Mouse (Mus musculus): Measurements from ENCODE around the gene Galns. TPM values are rescaled to one million over a fixed set of nuclear protein-coding genes. Genes with fewer than 3 reads are reported as not detected.
A peak's percentile ranks its signal among the peaks of the same experiment; 100 is the strongest.

Gene Galns
- total and polyA plus RNA-seq, 3 experiments = 16.4 to 25.6 (median 25.6) TPM

- H3K4me1 ChIP-seq (ENCODE audit: control insufficient read depth in 1 of 2, insufficient read depth in 2 of 2) = peaks cover 15 to 39% of the 10 kb centered on the region in 2 experiments
- peaks cover 0 to 36% of the 10 kb centered on the region in 2 experiments for H3K36me3 ChIP-seq (replicated peaks in 1 of 2; ENCODE audit: control insufficient read depth in 1 of 2, insufficient read depth in 1 of 2, low read length in 1 of 2)
- no peak for DNase-seq (ENCODE audit: extremely low read depth)
- dilution Hi-C loops (cut with MboI; ENCODE audit: extremely low pct_ligation_motif_present, extremely low pct_unique_long_range_greater_than_20kb, low sequenced_read_pairs) = no loop called here
- in situ Hi-C loops (cut with MboI; ENCODE audit: low pct_ligation_motif_present, low pct_unique_long_range_greater_than_20kb, low sequenced_read_pairs) = loop anchor here (5.0 kb wide), 1 partner anchor 45 kb away; no protein-coding TSS in a partner anchor
- peaks cover 46% of the 10 kb centered on the region for H3K79me2 ChIP-seq (replicated peaks; ENCODE audit: control insufficient read depth, extremely low read depth, insufficient read depth, poor library complexity, severe bottlenecking)
- H3K27ac ChIP-seq (ENCODE audit: insufficient read depth, low read depth) = peak overlapping the region; percentile 91
- H3K9me3 ChIP-seq (replicated peaks; ENCODE audit: low read length) = peaks cover 4% of the 10 kb centered on the region
- TF ChIP-seq SIN3A (IDR thresholded peaks at IDR 0.05; ENCODE audit: low read length) = no peak
- TF ChIP-seq MAZ (IDR thresholded peaks at IDR 0.05; ENCODE audit: low read depth, low read length) = no peak
- TF ChIP-seq POLR2AphosphoS2 (IDR thresholded peaks at IDR 0.05; ENCODE audit: low read depth, low read length) = no peak
- no peak for TF ChIP-seq PAX5 (IDR thresholded peaks at IDR 0.05; ENCODE audit: low read length)
- TF ChIP-seq ZNF384 (IDR thresholded peaks at IDR 0.05; ENCODE audit: low read depth, low read length) = no peak
- no peak for TF ChIP-seq BHLHE40 (IDR thresholded peaks at IDR 0.05; ENCODE audit: low read depth, low read length)
- TF ChIP-seq ELF1 (IDR thresholded peaks at IDR 0.05; ENCODE audit: low read depth, low read length) = no peak
- TF ChIP-seq MAFK (IDR thresholded peaks at IDR 0.05; ENCODE audit: insufficient replicate concordance, low read length) = no peak
- TF ChIP-seq CHD2 (IDR thresholded peaks at IDR 0.05; ENCODE audit: low read length) = no peak
- TF ChIP-seq NELFE (IDR thresholded peaks at IDR 0.05; ENCODE audit: low read depth, low read length) = no peak
- TF ChIP-seq UBTF (IDR thresholded peaks at IDR 0.05; ENCODE audit: low read depth, low read length) = no peak
- TF ChIP-seq TBP (conservative IDR thresholded peaks at IDR 0.05; ENCODE audit: low read depth, low read length) = no peak
- H3K4me2 ChIP-seq (ENCODE audit: insufficient read depth, low read depth, poor library complexity, severe bottlenecking) = peak overlapping the region; percentile 96
- H3K4me3 ChIP-seq (replicated peaks in 1 of 3; ENCODE audit: low read depth in 2 of 3, low read length in 2 of 3, poor library complexity in 1 of 3) = peak overlapping the region; percentile 53 to 69 (median 55)
- H3K9ac ChIP-seq (ENCODE audit: insufficient read depth, low read depth) = peak overlapping the region; percentile 88
- H3K27me3 ChIP-seq (replicated peaks) = no peaks in the 10 kb centered on the region
Observed at GRCm38 (mm10) chr8:122546811-122547453, 64.3 kb downstream of the Galns start.

- DNase-seq (ENCODE audit: extremely low read depth) = no peak
- H3K27ac ChIP-seq (ENCODE audit: insufficient read depth, low read depth) = peak overlapping the region; percentile 91
- peak overlapping the region; percentile 88 for H3K9ac ChIP-seq (ENCODE audit: insufficient read depth, low read depth)
Observed at GRCm38 (mm10) chr8:122546066-122546755, 65.1 kb downstream of the Galns start.

More at GRCm38 (mm10) chr8:122546066-122546755, 65.1 kb downstream of the Galns start:
- in situ Hi-C loops (cut with MboI; ENCODE audit: low pct_ligation_motif_present, low pct_unique_long_range_greater_than_20kb, low sequenced_read_pairs) = loop anchor here (5.0 kb wide), 1 partner anchor 44 kb away; no protein-coding TSS in a partner anchor
- TF ChIP-seq RCOR1 (conservative IDR thresholded peaks at IDR 0.05; ENCODE audit: low read depth, low read length) (no peak), KAT2A (IDR thresholded peaks at IDR 0.05; ENCODE audit: insufficient replicate concordance, low read length) (no peak), UBTF (IDR thresholded peaks at IDR 0.05; ENCODE audit: low read depth, low read length) (no peak), MXI1 (IDR thresholded peaks at IDR 0.05; ENCODE audit: low read depth, low read length) (no peak), USF2 (conservative IDR thresholded peaks at IDR 0.05; ENCODE audit: low read depth, low read length) (no peak), IRF4 (IDR thresholded peaks at IDR 0.05; ENCODE audit: low read depth, low read length) (no peak), HCFC1 (IDR thresholded peaks at IDR 0.05; ENCODE audit: low read depth, low read length) (no peak), EP300 (IDR thresholded peaks at IDR 0.05; ENCODE audit: low read length) (no peak), MAZ (IDR thresholded peaks at IDR 0.05; ENCODE audit: low read depth, low read length) (no peak), E2F4 (IDR thresholded peaks at IDR 0.05; ENCODE audit: insufficient replicate concordance, low read depth, low read length) (no peak), MEF2A (IDR thresholded peaks at IDR 0.05; ENCODE audit: borderline replicate concordance, low read depth, low read length) (no peak), GABPA (IDR thresholded peaks at IDR 0.05; ENCODE audit: insufficient replicate concordance, low read depth, low read length) (no peak), TBP (conservative IDR thresholded peaks at IDR 0.05; ENCODE audit: low read depth, low read length) (no peak), MYC (IDR thresholded peaks at IDR 0.05; ENCODE audit: low read depth, low read length) (no peak), ETS1 (conservative IDR thresholded peaks at IDR 0.05; ENCODE audit: low read depth, low read length) (no peak)
- dilution Hi-C loops (cut with MboI; ENCODE audit: extremely low pct_ligation_motif_present, extremely low pct_unique_long_range_greater_than_20kb, low sequenced_read_pairs) = no loop called here
- peaks cover 47% of the 10 kb centered on the region for H3K79me2 ChIP-seq (replicated peaks; ENCODE audit: control insufficient read depth, extremely low read depth, insufficient read depth, poor library complexity, severe bottlenecking)
- peak overlapping the region; percentile 96 for H3K4me2 ChIP-seq (ENCODE audit: insufficient read depth, low read depth, poor library complexity, severe bottlenecking)
- H3K9me3 ChIP-seq (replicated peaks; ENCODE audit: low read length) = peaks cover 4% of the 10 kb centered on the region
- peaks cover 0 to 43% of the 10 kb centered on the region in 2 experiments for H3K36me3 ChIP-seq (replicated peaks in 1 of 2; ENCODE audit: control insufficient read depth in 1 of 2, insufficient read depth in 1 of 2, low read length in 1 of 2)
- H3K27me3 ChIP-seq (replicated peaks) = no peaks in the 10 kb centered on the region
- H3K4me1 ChIP-seq (ENCODE audit: control insufficient read depth in 1 of 2, insufficient read depth in 2 of 2) = peaks cover 12 to 35% of the 10 kb centered on the region in 2 experiments
- peak overlapping the region; percentile 53 to 69 (median 55) for H3K4me3 ChIP-seq (replicated peaks in 1 of 3; ENCODE audit: low read depth in 2 of 3, low read length in 2 of 3, poor library complexity in 1 of 3)
